ENCODE assay signal across 9 mouse cellular contexts in genomic region chr7:35545881-35546280, GRCm38 (mm10). TPM values are rescaled to one million over a fixed set of nuclear protein-coding genes. Genes with fewer than 3 reads are reported as not detected.
DNase-seq lines count a peak whose midpoint lies in the region; ATAC-seq and TF ChIP-seq lines count a peak whose summit lies in the region.
"Had no signal": no experiment of that assay in that cellular context is flagged by ENCODE, and none has a peak within 500 bp of the region (broad histone marks: within the 10 kb centered on the region; RNA-seq: fewer than 3 reads in every experiment).

No protein-coding gene starts in this region.

- H3K36me3 ChIP-seq in kidney, adult 2 months (ENCODE audit: control insufficient read depth, insufficient read depth, low read length): peaks cover 13% of the 10 kb centered on the region; the same call in 1 of the 2 replicates
- peaks cover 31% of the 10 kb centered on the region for H3K36me3 ChIP-seq in kidney, embryonic 16.5 days (ENCODE audit: insufficient read depth, low read length)
- H3K36me3 ChIP-seq in hindbrain, embryonic 15.5 days: peaks cover 32% of the 10 kb centered on the region
- H3K36me3 ChIP-seq in spleen, adult 2 months (ENCODE audit: control insufficient read depth, insufficient read depth, low read length): peaks cover 18% of the 10 kb centered on the region

- H3K4me1 ChIP-seq in kidney, adult 2 months (ENCODE audit: control insufficient read depth, insufficient read depth, low read length): no peaks in the 10 kb centered on the region
- no peaks in the 10 kb centered on the region for H3K4me1 ChIP-seq in kidney, embryonic 16.5 days (ENCODE audit: insufficient read depth, low read length)
- no peaks in the 10 kb centered on the region for H3K4me1 ChIP-seq in bone marrow macrophage, adult 2 months (ENCODE audit: control insufficient read depth, insufficient read depth, low read length)
- no peaks in the 10 kb centered on the region for H3K4me1 ChIP-seq in embryonic fibroblast, embryonic 13.5 days (ENCODE audit: control insufficient read depth, insufficient read depth, low read length)
- H3K4me1 ChIP-seq in hindbrain, embryonic 15.5 days (replicated peaks): no peaks in the 10 kb centered on the region
- no peaks in the 10 kb centered on the region for H3K4me1 ChIP-seq in spleen, adult 2 months (ENCODE audit: control insufficient read depth, insufficient read depth, insufficient read length)
- H3K4me1 ChIP-seq: embryonic facial prominence, embryonic 13.5 days had no signal

- TF ChIP-seq POLR2A in kidney, adult 2 months (IDR thresholded peaks at IDR 0.05; ENCODE audit: low read depth, low read length): no peak
- no peak for TF ChIP-seq POLR2A in bone marrow macrophage, adult 2 months (IDR thresholded peaks at IDR 0.05; ENCODE audit: borderline replicate concordance, low read depth, low read length)
- no peak for TF ChIP-seq POLR2A in embryonic fibroblast, embryonic 13.5 days (IDR thresholded peaks at IDR 0.05; ENCODE audit: low read depth, low read length)
- no peak for TF ChIP-seq POLR2A in spleen, adult 2 months (IDR thresholded peaks at IDR 0.05; ENCODE audit: low read depth, low read length)

- H3K9ac ChIP-seq in kidney, embryonic 16.5 days (replicated peaks; ENCODE audit: low read length): no peak overlapping the region
- no peak overlapping the region for H3K9ac ChIP-seq in hindbrain, embryonic 15.5 days
- H3K9ac ChIP-seq: embryonic facial prominence, embryonic 13.5 days had no signal

- no peaks in the 10 kb centered on the region for H3K27me3 ChIP-seq in kidney, adult 2 months (replicated peaks; ENCODE audit: control insufficient read depth, insufficient read depth, low read length)
- no peaks in the 10 kb centered on the region for H3K27me3 ChIP-seq in kidney, embryonic 16.5 days (ENCODE audit: insufficient read depth, low read length)
- H3K27me3 ChIP-seq in hindbrain, embryonic 15.5 days: no peaks in the 10 kb centered on the region
- H3K27me3 ChIP-seq in spleen, adult 2 months (ENCODE audit: control insufficient read depth, insufficient read depth, low read length): no peaks in the 10 kb centered on the region
- H3K27me3 ChIP-seq: embryonic facial prominence, embryonic 13.5 days had no signal

- H3K27ac ChIP-seq in kidney, adult 2 months (ENCODE audit: insufficient read depth, low read depth, low read length): no peak overlapping the region
- no peak overlapping the region for H3K27ac ChIP-seq in kidney, embryonic 16.5 days (ENCODE audit: low read length)
- no peak overlapping the region for H3K27ac ChIP-seq in bone marrow macrophage, adult 2 months (ENCODE audit: insufficient read depth, low read depth, low read length)
- H3K27ac ChIP-seq in embryonic fibroblast, embryonic 13.5 days (ENCODE audit: insufficient read depth, low read length): no peak overlapping the region
- H3K27ac ChIP-seq in hindbrain, embryonic 15.5 days (replicated peaks): no peak overlapping the region
- H3K27ac ChIP-seq in spleen, adult 2 months (ENCODE audit: insufficient read depth, low read length): no peak overlapping the region
- H3K27ac ChIP-seq: embryonic facial prominence, embryonic 13.5 days had no signal

- DNase-seq in kidney, adult 2 months: peak; percentile 78
- DNase-seq in left cerebral cortex, adult 8-10 months (ENCODE audit: low spot score in 2 of 2): peak; percentile 21 to 40
- peak in 1 of 2 experiments; percentile 43 for DNase-seq in spleen, adult 2 months (ENCODE audit: low read depth in 1 of 2, low spot score in 2 of 2)

- peak; percentile 92 for TF ChIP-seq CTCF in kidney, adult 2 months (conservative IDR thresholded peaks at IDR 0.05; ENCODE audit: insufficient read depth, insufficient read length, low read depth, low read length)
- peak; percentile 33; the same call in 1 of the 2 replicates for TF ChIP-seq CTCF in bone marrow macrophage, adult 2 months (IDR thresholded peaks at IDR 0.05; ENCODE audit: low read depth, low read length)
- peak; percentile 87; the same call in 1 of the 2 replicates for TF ChIP-seq CTCF in embryonic fibroblast, embryonic 13.5 days (IDR thresholded peaks at IDR 0.05; ENCODE audit: borderline replicate concordance, insufficient read depth, low read length)
- peak; percentile 61; the same call in 1 of the 2 replicates for TF ChIP-seq CTCF in spleen, adult 2 months (IDR thresholded peaks at IDR 0.05; ENCODE audit: extremely low read depth, insufficient read depth, insufficient read length, insufficient replicate concordance)

- no peak overlapping the region for H3K4me2 ChIP-seq in kidney, embryonic 16.5 days (replicated peaks; ENCODE audit: low read depth, low read length)
- no peak overlapping the region for H3K4me2 ChIP-seq in hindbrain, embryonic 15.5 days
- H3K4me2 ChIP-seq: embryonic facial prominence, embryonic 13.5 days had no signal

- WGBS in kidney, adult 2 months: 31% methylated on average over 4 of the region's 4 CpGs
- 37% methylated on average over 4 of the region's 4 CpGs for WGBS in kidney, embryonic 16.5 days
- 27% methylated on average over 4 of the region's 4 CpGs for WGBS in hindbrain, embryonic 15.5 days
- WGBS in spleen, adult 2 months: 47% methylated on average over 4 of the region's 4 CpGs

- H3K4me3 ChIP-seq in kidney, adult 2 months (ENCODE audit: insufficient read depth, low read depth, low read length): no peak overlapping the region
- no peak overlapping the region for H3K4me3 ChIP-seq in kidney, embryonic 16.5 days (ENCODE audit: low read length)
- H3K4me3 ChIP-seq in bone marrow macrophage, adult 2 months (ENCODE audit: insufficient read depth, low read length): no peak overlapping the region
- no peak overlapping the region for H3K4me3 ChIP-seq in embryonic fibroblast, embryonic 13.5 days (ENCODE audit: insufficient read depth, low read length)
- H3K4me3 ChIP-seq in hindbrain, embryonic 15.5 days: no peak overlapping the region
- no peak overlapping the region for H3K4me3 ChIP-seq in spleen, adult 2 months (ENCODE audit: extremely low read depth, insufficient read depth, insufficient read length)
- H3K4me3 ChIP-seq: embryonic facial prominence, embryonic 13.5 days had no signal

- no peak for ATAC-seq in kidney, embryonic 16.5 days (ENCODE audit: low FRiP score, low TSS enrichment)
- peak; percentile 54; the same call in 1 of the 2 replicates for ATAC-seq in hindbrain, embryonic 15.5 days (ENCODE audit: low FRiP score, low read depth)
- ATAC-seq in megakaryocyte, adult 5-6 weeks (ENCODE audit: poor library complexity, severe bottlenecking): peak; percentile 80

- no peaks in the 10 kb centered on the region for H3K9me3 ChIP-seq in kidney, embryonic 16.5 days (ENCODE audit: low read length)
- H3K9me3 ChIP-seq in hindbrain, embryonic 15.5 days: no peaks in the 10 kb centered on the region
- H3K9me3 ChIP-seq: embryonic facial prominence, embryonic 13.5 days had no signal

RNA-seq across cellular contexts. Expression of gene Tdrd12, which starts 8.3 kb away (rescaled TPM):
- 0.25 and 0.33 TPM in 2 replicates for polyA plus RNA-seq in kidney, adult 2 months (2012; rRNA removed)
- 0.14 and 0.24 TPM in 2 replicates for polyA plus RNA-seq in kidney, embryonic 16.5 days (2015; fragmentation: Nextera tagmentation; extraction: Ambion mirVana)
- not detected in 2 replicates for polyA plus RNA-seq in bone marrow macrophage, adult 2 months (2012; ENCODE audit: insufficient read depth, insufficient read length, missing spikeins)
- not detected in 2 replicates for polyA plus RNA-seq in embryonic fibroblast, embryonic 13.5 days (2011; ENCODE audit: insufficient read length, low read depth, missing spikeins)
- 0.73 and 1.1 TPM in 2 replicates for polyA plus RNA-seq in hindbrain, embryonic 15.5 days (2015; fragmentation: Nextera tagmentation; extraction: Ambion mirVana)
- total RNA-seq in left cerebral cortex, adult 8-10 months (2022): under 1 TPM in 3 of 4 experiments, not detected in 1; 0.52 to 0.80 (median 0.57) TPM
- total RNA-seq in megakaryocyte, adult 5-6 weeks (2015): not detected in 2 replicates
- not detected in 2 replicates for total RNA-seq in megakaryocyte, adult 5-6 weeks (2017)
- not detected in 2 replicates for polyA plus RNA-seq in spleen, adult 2 months (2012; rRNA removed)

RNA-seq across cellular contexts. Expression of gene Nudt19, which starts 10.2 kb away (rescaled TPM):
- 170 and 255 TPM in 2 replicates for polyA plus RNA-seq in kidney, adult 2 months (2012; rRNA removed)
- polyA plus RNA-seq in kidney, embryonic 16.5 days (2015; fragmentation: Nextera tagmentation; extraction: Ambion mirVana): 76.6 and 88.9 TPM in 2 replicates
- polyA plus RNA-seq in bone marrow macrophage, adult 2 months (2012; ENCODE audit: insufficient read depth, insufficient read length, missing spikeins): 19.2 and 19.7 TPM in 2 replicates
- 35.6 and 53.6 TPM in 2 replicates for polyA plus RNA-seq in embryonic fibroblast, embryonic 13.5 days (2011; ENCODE audit: insufficient read length, low read depth, missing spikeins)
- polyA plus RNA-seq in hindbrain, embryonic 15.5 days (2015; fragmentation: Nextera tagmentation; extraction: Ambion mirVana): 99.8 and 99.9 TPM in 2 replicates
- total RNA-seq in left cerebral cortex, adult 8-10 months (2022): 10 to 100 TPM; 66.3 to 76.5 (median 70.4) TPM
- 39.6 and 46.4 TPM in 2 replicates for total RNA-seq in megakaryocyte, adult 5-6 weeks (2015)
- total RNA-seq in megakaryocyte, adult 5-6 weeks (2017): 21.1 and 22.2 TPM in 2 replicates
- polyA plus RNA-seq in spleen, adult 2 months (2012; rRNA removed): 13.8 and 32.3 TPM in 2 replicates

RNA-seq across cellular contexts. Expression of gene Rgs9bp, which starts 39.5 kb away (rescaled TPM):
- polyA plus RNA-seq in kidney, adult 2 months (2012; rRNA removed): 0.14 and 0.18 TPM in 2 replicates
- 0.26 and 0.28 TPM in 2 replicates for polyA plus RNA-seq in kidney, embryonic 16.5 days (2015; fragmentation: Nextera tagmentation; extraction: Ambion mirVana)
- not detected in 2 replicates for polyA plus RNA-seq in bone marrow macrophage, adult 2 months (2012; ENCODE audit: insufficient read depth, insufficient read length, missing spikeins)
- 0.20 and 0.33 TPM in 2 replicates for polyA plus RNA-seq in embryonic fibroblast, embryonic 13.5 days (2011; ENCODE audit: insufficient read length, low read depth, missing spikeins)
- polyA plus RNA-seq in hindbrain, embryonic 15.5 days (2015; fragmentation: Nextera tagmentation; extraction: Ambion mirVana): 0.03 and 0.14 TPM in 2 replicates
- under 1 TPM; 0.34 to 0.53 (median 0.36) TPM for total RNA-seq in left cerebral cortex, adult 8-10 months (2022)
- total RNA-seq in megakaryocyte, adult 5-6 weeks (2015): 0.09 TPM in 1 of 2 replicates, not detected in the other
- total RNA-seq in megakaryocyte, adult 5-6 weeks (2017): 0.04 and 0.11 TPM in 2 replicates
- polyA plus RNA-seq in spleen, adult 2 months (2012; rRNA removed): 0.11 TPM in 2 replicates

RNA-seq across cellular contexts. Expression of gene Ankrd27, which starts 40.2 kb away (rescaled TPM):
- 18.3 and 19.1 TPM in 2 replicates for polyA plus RNA-seq in kidney, adult 2 months (2012; rRNA removed)
- 37.1 and 37.7 TPM in 2 replicates for polyA plus RNA-seq in kidney, embryonic 16.5 days (2015; fragmentation: Nextera tagmentation; extraction: Ambion mirVana)
- 22.7 and 29.4 TPM in 2 replicates for polyA plus RNA-seq in bone marrow macrophage, adult 2 months (2012; ENCODE audit: insufficient read depth, insufficient read length, missing spikeins)
- 51.0 and 65.3 TPM in 2 replicates for polyA plus RNA-seq in embryonic fibroblast, embryonic 13.5 days (2011; ENCODE audit: insufficient read length, low read depth, missing spikeins)
- 19.0 and 20.2 TPM in 2 replicates for polyA plus RNA-seq in hindbrain, embryonic 15.5 days (2015; fragmentation: Nextera tagmentation; extraction: Ambion mirVana)
- 10 to 100 TPM; 34.4 to 40.6 (median 39.1) TPM for total RNA-seq in left cerebral cortex, adult 8-10 months (2022)
- 11.6 and 16.8 TPM in 2 replicates for total RNA-seq in megakaryocyte, adult 5-6 weeks (2015)
- 17.0 and 21.4 TPM in 2 replicates for total RNA-seq in megakaryocyte, adult 5-6 weeks (2017)
- 17.5 and 20.2 TPM in 2 replicates for polyA plus RNA-seq in spleen, adult 2 months (2012; rRNA removed)

Comparison
In these comparisons a context has a peak if more than half of its experiments do, and no peak if none do; other contexts are left out.
1. CTCF ChIP-seq: peak in every context shown above with its lines; median percentile 92 in kidney, adult 2 months; 87 in embryonic fibroblast, embryonic 13.5 days; 61 in spleen, adult 2 months; 33 in bone marrow macrophage, adult 2 months.